8 mouse cellular contexts compared by ENCODE assay signal in genomic region chr1:37479074-37479473, GRCm38 (mm10). TPM values are rescaled to one million over a fixed set of nuclear protein-coding genes. Genes with fewer than 3 reads are reported as not detected.
DNase-seq lines count a peak whose midpoint lies in the region; ATAC-seq and TF ChIP-seq lines count a peak whose summit lies in the region.

No protein-coding gene starts in this region.

- WGBS in heart, adult 2 months, result 71% methylated on average over 9 of the region's 9 CpGs
- WGBS in liver, embryonic 16.5 days (ENCODE audit: insufficient replicate concordance), result 17% methylated on average over 9 of the region's 9 CpGs
- 11% methylated on average over 9 of the region's 9 CpGs for WGBS in thymus, adult 2 months
- 72% methylated on average over 9 of the region's 9 CpGs for WGBS in heart, embryonic 12.5 days

- no peak overlapping the region for H3K4me3 ChIP-seq in heart, adult 2 months
- peak overlapping the region; percentile 54 for H3K4me3 ChIP-seq in liver, embryonic 16.5 days (ENCODE audit: low read depth, low read length)
- no peak overlapping the region for H3K4me3 ChIP-seq in thymus, adult 2 months (ENCODE audit: control insufficient read depth, insufficient read depth, low read length)
- H3K4me3 ChIP-seq in heart, embryonic 12.5 days, result no peak overlapping the region

- TF ChIP-seq POLR2A in heart, adult 2 months (IDR thresholded peaks at IDR 0.05; ENCODE audit: insufficient read depth, low read depth, low read length), result no peak
- no peak for TF ChIP-seq POLR2A in thymus, adult 2 months (IDR thresholded peaks at IDR 0.05; ENCODE audit: control insufficient read depth, extremely low read depth, insufficient read depth, low read length, poor library complexity)

- no peak overlapping the region for H3K9ac ChIP-seq in heart, adult 2 months (ENCODE audit: low read depth, low read length)
- H3K9ac ChIP-seq in liver, embryonic 16.5 days (ENCODE audit: low read depth, low read length), result peak overlapping the region; percentile 10; the same call in 1 of the 2 replicates
- no peak overlapping the region for H3K9ac ChIP-seq in heart, embryonic 12.5 days

- H3K79me2 ChIP-seq in heart, adult 2 months (replicated peaks; ENCODE audit: control insufficient read depth, insufficient read depth, low read length), result no peaks in the 10 kb centered on the region

- TF ChIP-seq EP300 in heart, adult 2 months (IDR thresholded peaks at IDR 0.05; ENCODE audit: insufficient read depth, low read depth, low read length), result no peak

- peaks cover 3% of the 10 kb centered on the region; the same call in 1 of the 2 replicates for H3K36me3 ChIP-seq in heart, adult 2 months (ENCODE audit: control insufficient read depth, insufficient read depth, low read length)
- no peaks in the 10 kb centered on the region for H3K36me3 ChIP-seq in liver, embryonic 16.5 days (ENCODE audit: control insufficient read depth, insufficient read depth)
- H3K36me3 ChIP-seq in thymus, adult 2 months (ENCODE audit: control insufficient read depth, insufficient read depth, low read length), result no peaks in the 10 kb centered on the region
- H3K36me3 ChIP-seq in heart, embryonic 12.5 days, result no peaks in the 10 kb centered on the region

- H3K9me3 ChIP-seq in liver, embryonic 16.5 days (replicated peaks; ENCODE audit: control insufficient read depth, low read length), result no peaks in the 10 kb centered on the region
- H3K9me3 ChIP-seq in heart, embryonic 12.5 days (replicated peaks), result no peaks in the 10 kb centered on the region

- DNase-seq in heart, adult 2 months, result no peak
- no peak for DNase-seq in heart, adult 9 months (ENCODE audit: low spot score in 2 of 2)
- DNase-seq in 416B (ENCODE audit: low read depth) (peak; percentile 94), adipocyte (ENCODE audit: low spot score) (no peak)
- peak; percentile 78 for DNase-seq in thymus, adult 2 months

- peaks cover 4% of the 10 kb centered on the region for H3K4me1 ChIP-seq in heart, adult 2 months (ENCODE audit: control insufficient read depth, insufficient read depth, low read length)
- H3K4me1 ChIP-seq in liver, embryonic 16.5 days (ENCODE audit: control insufficient read depth, low read depth, low read length), result peaks cover 36% of the 10 kb centered on the region
- H3K4me1 ChIP-seq in thymus, adult 2 months (replicated peaks; ENCODE audit: control insufficient read depth, insufficient read depth, low read length), result peaks cover 49% of the 10 kb centered on the region
- peaks cover 21% of the 10 kb centered on the region for H3K4me1 ChIP-seq in heart, embryonic 12.5 days (replicated peaks)

- no peaks in the 10 kb centered on the region for H3K27me3 ChIP-seq in heart, adult 2 months (ENCODE audit: control insufficient read depth, insufficient read depth, low read length)
- H3K27me3 ChIP-seq in liver, embryonic 16.5 days (ENCODE audit: control insufficient read depth, insufficient read depth, low read depth, low read length), result no peaks in the 10 kb centered on the region
- H3K27me3 ChIP-seq in thymus, adult 2 months (ENCODE audit: control insufficient read depth, insufficient read depth, low read length), result no peaks in the 10 kb centered on the region
- H3K27me3 ChIP-seq in heart, embryonic 12.5 days (replicated peaks), result no peaks in the 10 kb centered on the region

- peak overlapping the region; percentile 59 for H3K4me2 ChIP-seq in liver, embryonic 16.5 days (ENCODE audit: low read depth, low read length)
- H3K4me2 ChIP-seq in heart, embryonic 12.5 days, result no peak overlapping the region

- ATAC-seq in activated CD4-positive, CD25-positive, alpha-beta regulatory T cell, adult 4 months, result peak; percentile 54
- ATAC-seq in liver, embryonic 16.5 days (ENCODE audit: low read depth), result peak; percentile 61
- ATAC-seq in heart, embryonic 12.5 days (ENCODE audit: insufficient number of reproducible peaks, low FRiP score), result no peak

- intact Hi-C loops in heart, adult 2 months (cut with DNase I), result loop anchor here (10.0 kb wide), 1 partner anchor 56 kb away; no protein-coding TSS in a partner anchor

- peak; percentile 66 for TF ChIP-seq CTCF in heart, adult 2 months (IDR thresholded peaks at IDR 0.05)
- no peak for TF ChIP-seq CTCF in thymus, adult 2 months (IDR thresholded peaks at IDR 0.05; ENCODE audit: borderline replicate concordance, control insufficient read depth, extremely low read depth, insufficient read depth, low read length, poor library complexity)

- H3K27ac ChIP-seq in heart, adult 2 months, result no peak overlapping the region; the same call in 1 of the 2 replicates
- peak overlapping the region; percentile 72 for H3K27ac ChIP-seq in liver, embryonic 16.5 days (ENCODE audit: low read length)
- no peak overlapping the region; the same call in 1 of the 2 replicates for H3K27ac ChIP-seq in thymus, adult 2 months (ENCODE audit: control insufficient read depth, insufficient read depth, low read length)
- H3K27ac ChIP-seq in heart, embryonic 12.5 days (ENCODE audit: poor library complexity, severe bottlenecking), result no peak overlapping the region

RNA-seq across cellular contexts. Expression of gene Unc50, which starts 49.1 kb away (rescaled TPM):
- total RNA-seq in heart, adult 2 months (2021), result 10 to 100 TPM; 32.0 to 33.6 TPM
- polyA plus RNA-seq in heart, adult 2 months (2012; rRNA removed), result 25.6 and 58.9 TPM in 2 replicates
- 10 to 100 TPM; 50.7 to 63.2 TPM for polyA plus RNA-seq in activated CD4-positive, CD25-positive, alpha-beta regulatory T cell, adult 4 months (2017; shearing (Covaris generic))
- 63.1 and 64.0 TPM in 2 replicates for polyA plus RNA-seq in liver, embryonic 16.5 days (2015; fragmentation: Nextera tagmentation; extraction: Ambion mirVana)
- polyA plus RNA-seq in thymus, adult 2 months (2012; rRNA removed), result 40.7 and 49.1 TPM in 2 replicates
- 80.3 and 81.9 TPM in 2 replicates for polyA plus RNA-seq in heart, embryonic 12.5 days (2016; fragmentation: Nextera tagmentation; extraction: Ambion mirVana)

RNA-seq across cellular contexts. Expression of gene Coa5, which starts 49.2 kb away (rescaled TPM):
- total RNA-seq in heart, adult 2 months (2021), result 100 to 1,000 TPM in 1 of 2 experiments, 10 to 100 TPM in 1; 97.3 to 106 TPM
- polyA plus RNA-seq in heart, adult 2 months (2012; rRNA removed), result 100 and 178 TPM in 2 replicates
- polyA plus RNA-seq in activated CD4-positive, CD25-positive, alpha-beta regulatory T cell, adult 4 months (2017; shearing (Covaris generic)), result 10 to 100 TPM; 64.8 to 68.5 TPM
- polyA plus RNA-seq in liver, embryonic 16.5 days (2015; fragmentation: Nextera tagmentation; extraction: Ambion mirVana), result 24.3 and 25.0 TPM in 2 replicates
- polyA plus RNA-seq in thymus, adult 2 months (2012; rRNA removed), result 56.3 and 61.3 TPM in 2 replicates
- polyA plus RNA-seq in heart, embryonic 12.5 days (2016; fragmentation: Nextera tagmentation; extraction: Ambion mirVana), result 74.4 and 75.4 TPM in 2 replicates

Comparison
In these comparisons a context has a peak if more than half of its experiments do, and no peak if none do; other contexts are left out.
1. DNase-seq: peak in 416B (single experiment) and thymus, adult 2 months (single experiment); none in heart, adult 2 months (0 of 2), heart, adult 9 months (0 of 2) and adipocyte (single experiment).